Mouse (Mus musculus) right cerebral cortex, postnatal 25 days (tissue): ENCODE data around the gene Klhl15.
"Not testable (repeated sequence)": the region's sequence is repeated elsewhere in the genome, so short reads cannot be mapped to it uniquely, and the experiment has no call there.

Experiments used
- DNase-seq: peaks from one replicate; pipeline ENCODE4 v3.0.0; 2022

Klhl15 gene

DNA sequence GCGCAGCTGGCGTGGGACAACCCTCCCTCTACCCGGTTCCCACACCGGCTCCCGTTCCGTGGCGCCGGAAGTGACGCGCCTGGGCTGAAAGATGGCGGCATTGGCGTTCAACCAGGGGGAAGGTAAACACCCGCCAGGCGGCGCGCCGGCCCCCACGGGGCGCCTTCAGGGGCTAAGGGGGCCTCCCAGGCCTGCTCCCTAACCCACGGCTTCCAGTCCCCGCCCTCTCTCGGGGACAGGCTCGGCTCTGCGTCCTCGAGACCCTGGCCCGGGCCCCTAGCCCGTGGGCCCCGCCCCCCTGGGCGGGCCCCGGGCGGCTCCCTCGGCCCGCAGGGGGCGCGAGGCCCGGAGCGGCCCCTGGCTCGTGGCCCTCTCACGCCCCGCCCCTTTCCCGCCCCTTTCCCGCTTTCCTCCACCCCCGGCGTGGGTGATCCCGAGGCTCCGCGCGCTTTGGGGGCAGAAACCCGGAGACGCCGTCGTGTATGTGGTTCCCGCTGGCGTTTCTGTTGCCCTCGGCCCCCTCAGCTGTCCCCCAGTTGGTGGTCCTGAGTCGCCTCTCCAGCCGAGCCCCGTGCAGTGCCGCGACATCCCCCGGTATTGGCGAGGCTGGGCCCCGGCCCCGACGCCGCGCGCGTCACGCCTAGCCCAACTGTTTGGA is at the start of gene Klhl15:
TSS of gene Klhl15 (plus strand) at position 68 of the 658 bp plus-strand sequence.
- peak; percentile 78 for DNase-seq

DNA sequence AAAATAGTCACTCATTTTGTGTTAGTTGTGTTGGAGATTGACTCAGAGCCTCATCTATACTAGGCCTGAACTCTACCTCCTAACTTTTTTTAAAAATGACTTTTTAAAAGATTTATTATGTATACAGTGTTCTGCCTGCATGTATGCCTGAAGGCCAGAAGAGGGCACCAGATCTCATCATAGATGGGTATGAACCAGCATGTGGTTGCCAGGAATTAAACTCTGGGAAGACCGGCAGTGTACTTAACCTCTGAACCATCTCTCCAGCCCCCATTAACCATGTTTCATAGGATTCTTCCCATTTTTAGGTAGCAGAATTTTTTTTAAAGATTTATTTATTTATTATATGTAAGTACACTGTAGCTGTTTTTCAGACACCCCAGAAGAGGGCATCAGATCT is 49.2 kb upstream of the Klhl15 start:
- DNase-seq = no peak

DNA sequence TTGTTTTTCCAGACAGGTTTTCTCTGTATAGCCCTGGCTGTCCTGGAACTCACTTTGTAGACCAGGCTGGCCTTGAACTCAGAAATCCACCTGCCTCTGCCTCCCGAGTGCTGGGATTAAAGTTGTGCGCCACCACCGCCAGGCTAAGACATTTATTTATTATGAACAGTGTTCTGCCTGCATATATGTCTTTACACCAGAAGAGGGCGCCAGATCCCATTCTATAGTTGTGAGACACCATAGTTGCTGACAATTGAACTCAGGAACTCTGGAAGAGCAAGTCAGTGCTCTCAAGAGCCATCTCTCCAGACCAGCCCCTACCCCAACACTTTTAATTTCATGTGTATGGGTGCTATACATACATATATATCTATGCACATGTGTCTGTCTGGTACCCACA is 40.5 kb upstream of the Klhl15 start:
- DNase-seq = not testable (repeated sequence)

DNA sequence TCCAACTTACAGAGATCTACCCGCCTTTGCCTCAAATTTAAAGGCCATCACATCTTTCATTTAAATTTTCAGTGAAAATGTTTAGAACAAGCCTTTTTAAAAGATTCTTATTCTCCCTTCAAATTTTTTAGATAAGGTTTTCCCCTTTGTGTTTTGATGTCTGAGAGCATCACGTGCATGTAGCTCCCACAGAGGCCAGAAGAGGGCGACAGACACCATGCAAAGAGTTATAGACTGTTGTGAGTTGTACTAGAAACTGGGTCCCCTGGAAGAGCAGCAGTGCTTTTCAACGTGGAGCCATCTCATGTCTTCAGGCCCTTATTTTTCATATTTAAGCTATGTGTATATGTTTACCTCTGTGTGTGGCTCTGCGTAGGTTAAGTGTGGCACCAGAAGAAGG is 36.6 kb upstream of the Klhl15 start:
- no peak for DNase-seq

DNA sequence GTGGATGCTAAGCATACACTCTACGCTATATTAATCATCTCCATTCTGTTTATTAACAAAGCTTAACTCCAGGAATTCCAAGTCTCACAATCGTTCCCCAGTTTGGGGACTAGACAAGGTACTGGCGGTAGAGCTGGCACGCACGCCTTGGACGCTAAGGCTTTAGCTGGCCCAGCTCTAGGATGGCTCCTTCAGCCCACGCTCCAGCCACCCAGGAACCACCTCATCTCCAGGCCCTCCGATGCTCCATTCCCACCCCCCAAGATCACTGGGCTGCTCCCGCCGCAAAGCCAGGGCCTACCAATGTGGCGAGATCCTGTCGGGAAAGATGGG is 22.2 kb upstream of the Klhl15 start:
- no peak for DNase-seq

DNA sequence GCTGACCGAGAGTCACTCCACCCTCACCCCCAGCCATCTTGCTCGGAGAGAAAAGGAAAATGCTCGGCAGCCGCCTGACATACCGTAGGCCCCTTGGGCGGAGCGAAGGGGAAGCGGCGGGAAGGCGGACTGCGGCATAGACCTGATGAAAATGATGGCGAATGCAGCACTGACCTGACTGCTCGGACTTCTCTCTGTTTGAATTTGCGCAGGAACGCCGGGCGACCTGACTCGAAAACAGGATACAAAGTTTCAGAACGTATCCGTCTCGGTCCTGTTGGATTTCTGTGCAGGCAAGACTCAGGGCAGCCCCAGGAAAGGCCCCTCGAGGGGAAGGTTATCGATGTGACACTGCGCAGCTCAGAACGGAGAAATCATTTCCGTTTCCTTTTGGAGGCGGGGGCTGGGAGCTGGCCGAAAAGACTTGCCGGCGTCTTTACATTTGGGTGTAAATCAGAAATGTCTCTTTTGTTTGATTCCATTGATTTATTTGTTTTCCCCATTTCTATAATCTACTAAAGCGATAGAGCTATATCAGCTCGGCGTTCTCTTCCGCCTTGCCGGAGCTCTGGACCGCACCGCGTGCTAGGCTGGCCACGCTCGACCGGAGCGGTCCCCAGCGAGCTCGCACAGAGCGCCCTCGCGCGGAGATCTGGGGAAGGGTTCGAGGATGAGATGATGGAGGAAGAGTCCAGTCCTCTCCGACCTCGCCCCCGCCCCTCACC is 21.6 kb upstream of the Klhl15 start, which contains the start of gene Eif2s3x:
TSS of gene Eif2s3x (minus strand) at position 266 of the 725 bp plus-strand sequence.
- peak; percentile 77 for DNase-seq

DNA sequence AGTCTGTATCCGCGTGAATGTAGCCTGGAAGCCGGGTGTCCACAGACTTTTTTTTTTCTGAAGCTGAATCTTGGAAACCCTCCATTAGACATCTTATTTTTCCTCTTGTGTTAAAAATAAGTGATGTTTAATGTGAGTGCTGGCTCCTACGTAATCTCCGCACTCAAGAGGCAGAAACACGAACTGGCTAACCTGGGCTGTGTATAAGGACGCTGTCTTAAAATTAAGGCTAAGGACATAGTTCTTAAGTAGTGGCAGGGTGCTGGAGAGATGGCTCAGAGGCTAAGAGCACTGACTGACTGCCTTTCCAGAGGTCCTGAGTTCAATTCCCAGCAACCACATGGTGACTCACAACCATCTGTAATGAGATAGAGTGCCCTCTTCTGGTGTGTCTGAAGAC is 21.0 kb upstream of the Klhl15 start:
- no peak for DNase-seq

DNA sequence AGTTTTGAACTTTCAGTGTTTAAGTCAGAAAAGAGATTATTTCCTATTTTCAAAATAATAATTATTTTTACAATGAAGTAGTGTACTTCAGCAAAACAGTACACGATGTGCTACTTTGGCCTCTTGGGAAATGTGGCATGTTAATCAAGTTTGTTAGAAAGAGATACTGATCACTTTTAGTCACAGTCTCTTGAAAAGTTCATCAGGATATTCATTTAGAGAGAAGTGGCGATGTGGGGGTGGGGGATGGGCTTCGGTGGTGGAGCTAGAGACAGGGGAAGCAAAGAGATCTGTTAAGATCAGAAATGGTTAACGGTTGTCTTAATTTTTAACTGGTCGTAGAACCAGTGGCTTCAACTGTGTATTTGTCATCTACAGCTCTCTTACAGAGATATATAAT is 967 bp upstream of the Klhl15 start:
- DNase-seq = no peak

DNA sequence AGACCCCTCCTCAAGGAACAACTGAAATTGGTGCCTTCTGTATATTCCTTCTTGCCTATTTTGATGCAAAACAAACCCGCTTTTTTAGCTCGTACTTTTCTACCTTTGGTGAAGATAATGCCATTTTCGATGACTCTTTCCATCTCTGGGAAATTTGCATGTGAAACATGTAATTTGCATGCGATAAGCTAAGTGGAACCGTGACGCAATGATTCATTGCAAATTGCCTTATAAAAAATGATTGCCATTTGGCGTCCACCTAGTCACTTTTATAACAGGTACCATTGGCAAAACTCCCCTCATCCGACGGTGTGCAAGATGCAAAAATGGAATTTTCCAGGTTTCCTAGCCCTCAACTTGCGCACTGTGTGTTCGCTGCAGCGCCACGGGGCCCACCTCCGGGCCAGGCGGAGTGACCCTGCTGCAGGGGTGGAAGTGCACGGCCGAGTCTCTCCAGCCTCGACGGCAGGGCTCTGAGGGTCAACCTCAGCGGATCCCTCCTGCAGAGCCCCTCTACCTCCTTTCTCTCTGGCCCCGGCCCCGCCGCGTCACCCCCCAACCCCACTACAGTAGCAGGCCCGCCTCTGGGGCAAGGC is 365 bp upstream of the Klhl15 start:
- no peak for DNase-seq

DNA sequence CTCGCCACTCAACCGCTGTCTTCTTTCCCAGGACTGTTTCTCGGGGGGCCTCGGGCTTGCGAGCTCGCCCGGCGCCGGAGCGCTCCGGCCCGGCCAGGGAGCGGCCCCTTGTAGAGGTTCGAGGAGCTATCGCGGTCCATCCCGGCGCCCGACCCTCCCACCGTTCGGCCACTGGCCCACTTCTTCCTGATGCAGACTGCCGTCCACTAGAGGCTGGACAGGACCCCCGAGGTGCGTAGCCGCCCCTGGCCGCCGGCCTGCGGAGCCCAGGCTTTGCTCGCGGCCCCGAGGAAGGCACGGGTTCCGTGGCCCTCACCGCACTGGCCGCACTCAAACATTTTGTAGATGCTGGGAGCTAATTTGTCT is 774 bp downstream of the Klhl15 start:
- DNase-seq = peak; percentile 15

DNA sequence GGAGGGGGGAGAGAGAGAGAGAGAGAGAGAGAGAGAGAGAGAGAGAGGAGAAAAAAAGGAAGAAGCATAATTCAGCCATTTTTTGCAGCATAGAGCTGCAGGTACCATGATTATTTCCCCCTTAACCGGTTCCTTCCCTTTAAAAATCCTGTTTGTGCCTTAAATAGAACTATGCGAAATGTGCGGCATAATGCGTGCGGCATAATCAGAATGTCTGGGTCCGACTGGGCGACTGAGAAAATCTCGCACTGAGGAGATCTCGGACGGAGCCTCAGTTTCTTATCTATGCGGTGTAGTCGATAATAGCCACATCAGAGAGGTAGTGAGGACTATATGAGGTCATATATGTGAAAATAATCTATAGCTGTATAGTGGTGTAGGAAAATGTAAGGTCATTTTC is 1.2 kb downstream of the Klhl15 start:
- no peak for DNase-seq

DNA sequence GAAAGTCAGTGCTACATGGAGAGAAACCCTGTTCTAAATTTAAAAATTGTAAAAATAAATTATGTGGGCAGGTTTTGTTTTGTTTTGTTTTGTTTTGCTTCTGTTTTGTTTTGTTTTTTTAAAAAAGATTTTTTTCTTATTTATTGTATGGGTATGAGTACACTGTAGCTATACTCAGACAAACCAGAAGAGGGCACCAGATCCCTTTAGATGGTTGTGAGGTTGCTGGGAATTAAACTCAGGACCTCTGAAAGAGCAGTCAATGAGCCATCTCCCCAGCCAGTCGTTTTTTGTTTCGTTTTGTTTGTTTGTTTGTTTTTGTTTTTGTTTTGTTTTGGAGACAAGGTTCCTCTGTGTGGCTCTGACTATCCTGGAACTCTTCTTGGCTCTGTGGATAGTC is 54.5 kb downstream of the Klhl15 start:
- DNase-seq = no peak

DNA sequence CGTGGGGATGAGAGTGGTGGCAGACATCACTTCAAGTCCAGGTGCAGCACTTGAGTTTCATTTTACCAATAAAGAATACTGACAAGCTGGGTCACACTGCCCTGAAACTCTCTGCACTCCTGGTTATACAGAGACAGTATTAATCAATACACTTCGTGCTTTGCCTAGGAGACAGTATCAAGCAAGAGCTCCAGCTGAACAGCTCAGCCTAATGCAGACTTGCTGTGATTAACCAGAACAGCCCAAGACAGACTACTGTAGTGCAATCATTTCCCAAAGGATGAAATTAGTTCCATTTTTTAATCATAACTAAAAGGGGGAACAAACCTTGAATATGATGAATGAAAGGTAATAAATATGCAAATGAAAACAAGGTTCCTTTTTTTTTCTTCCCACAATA is 68.5 kb downstream of the Klhl15 start:
- DNase-seq = no peak

DNA sequence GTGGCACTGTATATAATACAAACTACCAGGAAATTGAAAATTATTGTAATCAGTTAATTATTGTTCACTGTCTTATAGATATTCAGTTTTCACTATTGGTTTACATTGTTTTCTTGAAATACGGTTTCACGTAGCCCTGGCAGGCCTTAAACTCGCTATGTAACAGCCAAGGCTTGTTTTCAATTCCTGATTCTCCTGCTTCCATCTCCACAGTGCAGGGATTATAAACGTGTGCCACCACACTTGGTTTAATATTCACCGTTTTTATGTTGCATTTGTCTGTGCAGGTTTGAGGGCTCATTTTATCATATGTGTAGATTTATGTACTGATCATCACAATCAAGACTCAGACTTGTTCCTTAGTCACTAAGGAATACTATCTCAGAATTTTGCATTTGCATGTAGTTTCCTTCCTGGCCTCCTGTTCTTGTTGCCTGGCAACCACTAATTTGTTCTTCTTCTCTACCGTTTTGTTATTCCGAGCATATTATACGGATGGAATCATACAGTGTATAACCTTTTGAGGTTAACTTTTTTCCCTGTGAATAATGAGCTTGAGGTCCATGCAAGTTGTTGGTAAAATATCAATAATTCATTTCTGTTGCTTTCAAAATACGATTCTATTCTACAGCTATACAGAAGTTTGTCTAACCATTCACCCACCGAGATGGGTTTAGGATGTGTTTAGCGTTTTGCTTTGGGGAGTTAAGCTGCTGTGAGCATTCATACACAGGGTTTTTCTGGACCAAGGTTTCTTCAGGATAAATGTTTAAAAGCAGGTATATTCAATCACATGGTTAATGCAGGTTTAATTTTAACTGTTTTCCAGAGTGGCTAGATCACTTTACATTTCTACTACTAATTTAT is 86.9 kb downstream of the Klhl15 start:
- DNase-seq = no peak
